Mouse (Mus musculus): ENCODE data around the gene Olfr628. TPM values are rescaled to one million over a fixed set of nuclear protein-coding genes. Genes with fewer than 3 reads are reported as not detected.
"Not testable (repeated sequence)": the region's sequence is repeated elsewhere in the genome, so short reads cannot be mapped to it uniquely, and the experiment has no call there.

The Olfr628 gene
- total and polyA plus RNA-seq, 3 experiments: not detected

DNA sequence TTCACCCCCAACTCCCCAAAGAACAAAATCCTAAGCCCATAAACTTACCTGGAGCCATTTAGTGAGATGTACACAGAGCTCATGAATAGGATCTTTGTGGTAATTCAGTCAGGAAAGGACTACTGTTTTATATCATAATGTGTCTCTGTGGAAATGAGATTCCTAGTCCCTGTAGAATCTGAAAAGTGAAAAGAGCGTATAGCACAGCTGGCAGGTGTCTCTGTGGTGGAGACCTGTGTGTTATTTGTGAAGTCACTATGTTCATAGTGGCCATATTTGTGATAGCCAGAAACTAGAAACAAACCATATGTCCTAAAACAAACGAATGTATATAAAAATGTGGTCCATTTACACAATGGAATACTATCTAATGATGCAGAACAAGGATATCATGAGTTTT lies 41.3 kb downstream of the Olfr628 start, which contains the start of gene Olfr69:
Gene Olfr69, minus strand, starts transcription at position 101 of the 400 bp plus-strand sequence.
- Histone ChIP-seq H3K27me3 (replicated peaks) (no peaks in the 10 kb centered on the region), H3K4me2 (ENCODE audit: insufficient read depth, low read depth, poor library complexity, severe bottlenecking) (no peak within 1 kb of the TSS), H3K4me3 (replicated peaks in 1 of 3; ENCODE audit: low read depth in 2 of 3, low read length in 2 of 3, poor library complexity in 1 of 3) (no peak within 1 kb of the TSS), H3K36me3 (replicated peaks in 1 of 2; ENCODE audit: control insufficient read depth in 1 of 2, insufficient read depth in 1 of 2, low read length in 1 of 2) (no peaks in the 10 kb centered on the region), H3K4me1 (ENCODE audit: control insufficient read depth in 1 of 2, insufficient read depth in 2 of 2) (no peaks in the 10 kb centered on the region), H3K79me2 (replicated peaks; ENCODE audit: control insufficient read depth, extremely low read depth, insufficient read depth, poor library complexity, severe bottlenecking) (no peaks in the 10 kb centered on the region), H3K27ac (ENCODE audit: insufficient read depth, low read depth) (no peak within 1 kb of the TSS), H3K9ac (ENCODE audit: insufficient read depth, low read depth) (no peak within 1 kb of the TSS), H3K9me3 (replicated peaks; ENCODE audit: low read length) (no peaks in the 10 kb centered on the region)
- in situ Hi-C loops (cut with MboI; ENCODE audit: low pct_ligation_motif_present, low pct_unique_long_range_greater_than_20kb, low sequenced_read_pairs) (no loop called here), dilution Hi-C loops (cut with MboI; ENCODE audit: extremely low pct_ligation_motif_present, extremely low pct_unique_long_range_greater_than_20kb, low sequenced_read_pairs) (no loop called here)
- TF ChIP-seq NELFE (IDR thresholded peaks at IDR 0.05; ENCODE audit: low read depth, low read length) (no peak), TBP (conservative IDR thresholded peaks at IDR 0.05; ENCODE audit: low read depth, low read length) (no peak), EP300 (IDR thresholded peaks at IDR 0.05; ENCODE audit: low read length) (no peak), ELF1 (IDR thresholded peaks at IDR 0.05; ENCODE audit: low read depth, low read length) (no peak), JUND (conservative IDR thresholded peaks at IDR 0.05; ENCODE audit: low read depth, low read length) (no peak)
- DNase-seq (ENCODE audit: extremely low read depth): no peak

DNA sequence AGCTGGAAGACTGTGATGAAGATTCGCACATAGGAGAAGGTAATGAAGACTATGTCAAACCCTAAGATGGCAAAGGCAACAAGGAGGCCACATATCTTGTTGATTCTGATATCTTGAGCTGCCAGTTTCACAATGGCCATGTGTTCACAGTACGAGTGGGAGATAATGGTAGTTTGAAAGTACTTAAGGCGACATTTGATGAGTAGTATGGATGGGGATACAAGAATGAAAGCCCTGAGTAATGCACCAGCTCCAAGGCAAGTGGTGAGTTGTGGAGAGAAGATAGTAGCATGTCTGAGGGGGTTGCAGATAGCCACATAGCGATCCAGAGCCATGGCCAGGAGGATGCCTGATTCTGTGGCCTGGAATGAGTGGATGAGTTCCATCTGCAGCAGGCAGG lies 47.5 kb downstream of the Olfr628 start:
- dilution Hi-C loops (cut with MboI; ENCODE audit: extremely low pct_ligation_motif_present, extremely low pct_unique_long_range_greater_than_20kb, low sequenced_read_pairs); H3K27ac ChIP-seq (ENCODE audit: insufficient read depth, low read depth); H3K4me2 ChIP-seq (ENCODE audit: insufficient read depth, low read depth, poor library complexity, severe bottlenecking); H3K9ac ChIP-seq (ENCODE audit: insufficient read depth, low read depth); H3K36me3 ChIP-seq (replicated peaks in 1 of 2; ENCODE audit: control insufficient read depth in 1 of 2, insufficient read depth in 1 of 2, low read length in 1 of 2); H3K4me1 ChIP-seq (ENCODE audit: control insufficient read depth in 1 of 2, insufficient read depth in 2 of 2); H3K79me2 ChIP-seq (replicated peaks; ENCODE audit: control insufficient read depth, extremely low read depth, insufficient read depth, poor library complexity, severe bottlenecking); in situ Hi-C loops (cut with MboI; ENCODE audit: low pct_ligation_motif_present, low pct_unique_long_range_greater_than_20kb, low sequenced_read_pairs); H3K27me3 ChIP-seq (replicated peaks); H3K9me3 ChIP-seq (replicated peaks; ENCODE audit: low read length); H3K4me3 ChIP-seq (replicated peaks in 1 of 3; ENCODE audit: low read depth in 2 of 3, low read length in 2 of 3, poor library complexity in 1 of 3); DNase-seq (ENCODE audit: extremely low read depth): not testable (repeated sequence)

DNA sequence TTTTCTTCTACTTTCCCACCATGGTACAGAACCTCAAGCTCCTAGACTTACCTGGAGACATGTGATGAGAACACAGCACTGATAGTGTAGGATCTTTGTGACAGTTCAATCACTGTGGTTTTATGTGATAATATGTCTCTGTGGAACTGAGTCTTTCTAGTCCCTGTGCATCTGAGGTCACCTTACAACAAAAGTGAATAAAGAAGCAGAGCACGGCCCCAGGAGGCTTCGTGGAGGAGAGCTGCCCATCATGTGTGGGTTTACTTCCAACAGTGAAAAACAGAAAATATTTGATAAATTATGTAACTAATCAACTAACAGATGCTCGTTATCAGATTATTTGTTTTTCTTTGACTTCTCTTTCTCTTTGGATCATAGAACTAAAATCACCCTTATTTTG lies 49.4 kb downstream of the Olfr628 start, which contains the start of gene Olfr68:
Gene Olfr68, minus strand, starts transcription at position 101 of the 400 bp plus-strand sequence.
- no peak for DNase-seq (ENCODE audit: extremely low read depth)
- no peaks in the 10 kb centered on the region for H3K9me3 ChIP-seq (replicated peaks; ENCODE audit: low read length)
- peaks cover 0 to 8% of the 10 kb centered on the region in 2 experiments; a peak in 2 of 4 replicates for H3K4me1 ChIP-seq (ENCODE audit: control insufficient read depth in 1 of 2, insufficient read depth in 2 of 2)
- H3K27me3 ChIP-seq (replicated peaks): no peaks in the 10 kb centered on the region
- no peak within 1 kb of the TSS for H3K4me3 ChIP-seq (replicated peaks in 1 of 3; ENCODE audit: low read depth in 2 of 3, low read length in 2 of 3, poor library complexity in 1 of 3)
- no peaks in the 10 kb centered on the region for H3K36me3 ChIP-seq (replicated peaks in 1 of 2; ENCODE audit: control insufficient read depth in 1 of 2, insufficient read depth in 1 of 2, low read length in 1 of 2)
- no peak within 1 kb of the TSS for H3K9ac ChIP-seq (ENCODE audit: insufficient read depth, low read depth)
- dilution Hi-C loops (cut with MboI; ENCODE audit: extremely low pct_ligation_motif_present, extremely low pct_unique_long_range_greater_than_20kb, low sequenced_read_pairs): no loop called here
- no peak within 1 kb of the TSS; the same call in 1 of the 2 replicates for H3K4me2 ChIP-seq (ENCODE audit: insufficient read depth, low read depth, poor library complexity, severe bottlenecking)
- TF ChIP-seq SMC3 (IDR thresholded peaks at IDR 0.05; ENCODE audit: low read depth, low read length) (no peak), MXI1 (IDR thresholded peaks at IDR 0.05; ENCODE audit: low read depth, low read length) (no peak), NRF1 (IDR thresholded peaks at IDR 0.05; ENCODE audit: low read depth, low read length) (no peak), KAT2A (IDR thresholded peaks at IDR 0.05; ENCODE audit: insufficient replicate concordance, low read length) (no peak), MEF2A (IDR thresholded peaks at IDR 0.05; ENCODE audit: borderline replicate concordance, low read depth, low read length) (no peak), BHLHE40 (IDR thresholded peaks at IDR 0.05; ENCODE audit: low read depth, low read length) (no peak), JUND (conservative IDR thresholded peaks at IDR 0.05; ENCODE audit: low read depth, low read length) (no peak), GABPA (IDR thresholded peaks at IDR 0.05; ENCODE audit: insufficient replicate concordance, low read depth, low read length) (no peak), MYC (IDR thresholded peaks at IDR 0.05; ENCODE audit: low read depth, low read length) (no peak), UBTF (IDR thresholded peaks at IDR 0.05; ENCODE audit: low read depth, low read length) (no peak), IRF4 (IDR thresholded peaks at IDR 0.05; ENCODE audit: low read depth, low read length) (no peak), POLR2A (IDR thresholded peaks at IDR 0.05; ENCODE audit: low read depth, low read length) (no peak), PAX5 (IDR thresholded peaks at IDR 0.05; ENCODE audit: low read length) (no peak), MAFK (IDR thresholded peaks at IDR 0.05; ENCODE audit: insufficient replicate concordance, low read length) (no peak)
- no peaks in the 10 kb centered on the region for H3K79me2 ChIP-seq (replicated peaks; ENCODE audit: control insufficient read depth, extremely low read depth, insufficient read depth, poor library complexity, severe bottlenecking)
- in situ Hi-C loops (cut with MboI; ENCODE audit: low pct_ligation_motif_present, low pct_unique_long_range_greater_than_20kb, low sequenced_read_pairs): no loop called here
- H3K27ac ChIP-seq (ENCODE audit: insufficient read depth, low read depth): no peak within 1 kb of the TSS

Measured in CH12.LX (cell line).